Mouse (Mus musculus) neural tube, embryonic 15.5 days (tissue): ENCODE data around the gene 4933430I17Rik. TPM values are rescaled to one million over a fixed set of nuclear protein-coding genes. Genes with fewer than 3 reads are reported as not detected.
A peak's percentile ranks its signal among the peaks of the same experiment; 100 is the strongest.
"Not testable (repeated sequence)": the region's sequence is repeated elsewhere in the genome, so short reads cannot be mapped to it uniquely, and the experiment has no call there.

Source experiments
- ATAC-seq: fragments of 200-750 bp; cut with Nextera tagmentation; 2 replicates; pipeline ENCODE4 v1.8.0; 2017; ENCODE audit warnings: mild to moderate bottlenecking, moderate TSS enrichment, moderate library complexity; ENCODE audit not compliant: low FRiP score
- H3K27ac ChIP-seq: fragments of 300-500 bp; sonication (generic); replicated peaks from 2 replicates; pipeline ENCODE4 v1.5.1; 2015; ENCODE audit warnings: mild to moderate bottlenecking, inconsistent platforms
- H3K27me3 ChIP-seq: fragments of 300-500 bp; sonication (generic); replicated peaks from 2 replicates; pipeline ENCODE4 v1.6.1; 2015; ENCODE audit warnings: inconsistent platforms
- H3K36me3 ChIP-seq: fragments of 300-500 bp; sonication (generic); 2 replicates; pipeline ENCODE4 v1.6.1; 2015; ENCODE audit warnings: inconsistent platforms
- H3K4me1 ChIP-seq: fragments of 300-500 bp; sonication (generic); 2 replicates; pipeline ENCODE4 v1.6.1; 2015; ENCODE audit warnings: inconsistent platforms
- H3K4me2 ChIP-seq: fragments of 300-500 bp; sonication (generic); 2 replicates; pipeline ENCODE4 v1.6.1; 2015; ENCODE audit warnings: inconsistent platforms, mild to moderate bottlenecking, moderate library complexity
- H3K4me3 ChIP-seq: fragments of 300-500 bp; sonication (generic); replicated peaks from 2 replicates; pipeline ENCODE4 v1.5.1; 2015; ENCODE audit warnings: mild to moderate bottlenecking, inconsistent platforms
- H3K9ac ChIP-seq: fragments of 300-500 bp; sonication (generic); replicated peaks from 2 replicates; pipeline ENCODE4 v1.6.1; 2015; ENCODE audit warnings: mild to moderate bottlenecking, inconsistent platforms
- H3K9me3 ChIP-seq: fragments of 300-500 bp; sonication (generic); replicated peaks from 2 replicates; pipeline ENCODE4 v1.6.1; 2016; ENCODE audit warnings: inconsistent platforms
- WGBS: fragments of 180-500 bp; shearing (Covaris S2); methylation state at CpG from one replicate; pipeline ENCODE4 v1.1.7; 2015; ENCODE audit warnings: mixed read lengths; 5-methylcytosine and 5-hydroxymethylcytosine counted together
- polyA plus RNA-seq: library from polyadenylated mRNA; unstranded; fragments of >200 nt; fragmentation: Nextera tagmentation; extraction: Ambion mirVana; gene quantifications from 2 replicates; pipeline ENCODE4 v1.2.1, GENCODE M21; 2015

Gene 4933430I17Rik
- polyA plus RNA-seq, 1 experiment from 2014 or later, result 0.55 TPM

- Histone ChIP-seq H3K9me3 (no peaks in the 10 kb centered on the region), H3K9ac (no peak overlapping the region), H3K27me3 (no peaks in the 10 kb centered on the region), H3K4me1 (peaks cover 3% of the 10 kb centered on the region; the same call in 1 of the 2 replicates), H3K36me3 (no peaks in the 10 kb centered on the region), H3K4me3 (no peak overlapping the region), H3K27ac (0 out of 2 replicates have a peak overlapping the region, but pooled peaks have one; percentile 30), H3K4me2 (no peak overlapping the region)
- WGBS, result 78% methylated on average over 1 of the region's 1 CpGs
- ATAC-seq, result no peak
These were observed 65.7 kb downstream of the 4933430I17Rik start for GRCm38 (mm10) chr4:62590878-62591277.

- no peak for ATAC-seq
- peak overlapping the region; percentile 9; the same call in 1 of the 2 replicates for H3K4me2 ChIP-seq
These were observed 66.2 kb downstream of the 4933430I17Rik start for GRCm38 (mm10) chr4:62591326-62591725.

DNA sequence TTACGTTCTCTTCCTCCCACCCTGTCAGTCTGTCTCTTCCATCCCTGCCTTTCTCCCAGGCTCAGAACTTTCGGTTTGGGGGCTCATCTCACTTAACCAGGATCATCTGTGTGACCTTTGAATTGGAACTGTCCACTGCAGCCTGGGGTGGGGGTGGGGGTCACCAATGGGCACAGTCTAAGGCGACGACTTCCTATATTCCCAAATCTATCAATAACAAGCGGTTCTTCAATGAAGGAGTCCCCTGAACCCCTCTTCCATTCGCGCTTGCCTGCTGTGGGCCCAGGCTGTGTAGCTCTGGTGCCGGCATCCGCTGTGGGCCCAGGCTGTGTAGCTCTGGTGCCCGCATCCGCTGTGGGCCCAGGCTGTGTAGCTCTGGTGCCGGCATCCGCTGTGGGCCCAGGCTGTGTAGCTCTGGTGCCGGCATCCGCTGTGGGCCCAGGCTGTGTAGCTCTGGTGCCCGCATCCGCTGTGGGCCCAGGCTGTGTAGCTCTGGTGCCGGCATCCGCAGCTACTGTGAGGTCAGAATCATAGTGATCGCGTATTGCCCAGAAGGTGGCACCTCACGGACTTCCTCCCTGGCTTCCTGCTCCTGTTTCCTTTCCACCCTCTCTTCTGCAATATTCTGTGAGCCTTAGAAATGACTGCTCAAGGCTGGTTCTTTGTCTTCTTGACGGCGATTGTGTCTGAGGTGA, 68.5 kb downstream of the 4933430I17Rik start:
- not testable (repeated sequence) for H3K27me3 ChIP-seq, H3K9ac ChIP-seq, H3K4me2 ChIP-seq, ATAC-seq, H3K27ac ChIP-seq, H3K9me3 ChIP-seq, H3K36me3 ChIP-seq, H3K4me3 ChIP-seq
- 91% methylated on average over 24 of the region's 24 CpGs for WGBS
- H3K4me1 ChIP-seq, result peaks cover 11% of the 10 kb centered on the region; the same call in 1 of the 2 replicates

More at GRCm38 (mm10) chr4:62591326-62591725, 66.2 kb downstream of the 4933430I17Rik start:
- Histone ChIP-seq H3K9ac (no peak overlapping the region), H3K9me3 (no peaks in the 10 kb centered on the region), H3K27ac (0 out of 2 replicates have a peak overlapping the region, but pooled peaks have one; percentile 18), H3K27me3 (no peaks in the 10 kb centered on the region), H3K4me1 (peaks cover 8% of the 10 kb centered on the region; the same call in 1 of the 2 replicates), H3K4me3 (no peak overlapping the region), H3K36me3 (no peaks in the 10 kb centered on the region)
- WGBS, result 10% methylated on average over 11 of the region's 11 CpGs

GRCm38 (mm10) chr4:62594442-62594841, 69.3 kb downstream of the 4933430I17Rik start:
- H3K4me1 ChIP-seq, result peaks cover 11% of the 10 kb centered on the region; the same call in 1 of the 2 replicates
- no peaks in the 10 kb centered on the region for H3K36me3 ChIP-seq
- no peak overlapping the region for H3K9ac ChIP-seq
- H3K4me2 ChIP-seq, result no peak overlapping the region
- H3K9me3 ChIP-seq, result no peaks in the 10 kb centered on the region
- no peaks in the 10 kb centered on the region; the same call in 1 of the 2 replicates for H3K27me3 ChIP-seq
- H3K27ac ChIP-seq, result no peak overlapping the region
- no peak for ATAC-seq
- 44% methylated on average over 5 of the region's 5 CpGs for WGBS
- no peak overlapping the region for H3K4me3 ChIP-seq

GRCm38 (mm10) chr4:62596051-62596450, 70.9 kb downstream of the 4933430I17Rik start:
- Histone ChIP-seq H3K4me3 (no peak overlapping the region), H3K4me1 (peaks cover 11% of the 10 kb centered on the region; the same call in 1 of the 2 replicates), H3K27me3 (no peaks in the 10 kb centered on the region; the same call in 1 of the 2 replicates), H3K36me3 (no peaks in the 10 kb centered on the region), H3K4me2 (no peak overlapping the region), H3K27ac (peak overlapping the region; percentile 49; the same call in 1 of the 2 replicates), H3K9me3 (no peaks in the 10 kb centered on the region), H3K9ac (no peak overlapping the region)
- peak; percentile 77; the same call in 1 of the 2 replicates for ATAC-seq
- WGBS, result 56% methylated on average over 5 of the region's 5 CpGs

Other genes starting within 250 kb of the 4933430I17Rik start
- gene Fkbp15, start 164.8 kb upstream of the 4933430I17Rik start, polyA plus RNA-seq, result 22.6 and 24.2 TPM in 2 replicates
- 32.2 and 36.5 TPM in 2 replicates for gene Slc31a1, start 164.6 kb upstream of the 4933430I17Rik start, polyA plus RNA-seq
- 76.8 and 95.4 TPM in 2 replicates for gene Cdc26, start 116.7 kb upstream of the 4933430I17Rik start, polyA plus RNA-seq
- gene Prpf4, start 116.6 kb upstream of the 4933430I17Rik start, polyA plus RNA-seq, result 15.3 and 16.4 TPM in 2 replicates
- 0.17 TPM in 1 of 2 replicates, not detected in the other for gene Rnf183, start 90.1 kb upstream of the 4933430I17Rik start, polyA plus RNA-seq
- gene Wdr31, start 54.5 kb upstream of the 4933430I17Rik start, polyA plus RNA-seq, result 12.5 and 13.3 TPM in 2 replicates
- 0.67 and 5.3 TPM in 2 replicates for gene Bspry, start 45.3 kb upstream of the 4933430I17Rik start, polyA plus RNA-seq
- 12.6 and 13.4 TPM in 2 replicates for gene Hdhd3, start 21.9 kb upstream of the 4933430I17Rik start, polyA plus RNA-seq
- gene Alad, start 5.5 kb upstream of the 4933430I17Rik start, polyA plus RNA-seq, result 69.2 and 74.9 TPM in 2 replicates
- 52.0 and 60.9 TPM in 2 replicates for gene Pole3, start 301 bp upstream of the 4933430I17Rik start, polyA plus RNA-seq
- 49.2 and 53.8 TPM in 2 replicates for gene Rgs3, start 34.5 kb downstream of the 4933430I17Rik start, polyA plus RNA-seq